Mouse (Mus musculus): ENCODE measurements around the gene Gm3854. TPM values are rescaled to one million over a fixed set of nuclear protein-coding genes. Genes with fewer than 3 reads are reported as not detected.
"Not testable (repeated sequence)": the region's sequence is repeated elsewhere in the genome, so short reads cannot be mapped to it uniquely, and the experiment has no call there.

Gene Gm3854
- polyA plus RNA-seq, 1 experiment from 2014 or later: 1.5 TPM

- H3K9me3 ChIP-seq (ENCODE audit: control insufficient read depth, low read length); H3K27me3 ChIP-seq (ENCODE audit: control insufficient read depth, insufficient read depth, low read length); H3K9ac ChIP-seq (ENCODE audit: low read length); H3K4me3 ChIP-seq (ENCODE audit: control insufficient read depth in 1 of 2, insufficient read depth in 1 of 2, low read depth in 1 of 2, low read length in 2 of 2); H3K36me3 ChIP-seq (ENCODE audit: control insufficient read depth, insufficient read depth, low read length); H3K4me2 ChIP-seq (ENCODE audit: low read length); ATAC-seq (ENCODE audit: insufficient number of reproducible peaks, insufficient read depth, low FRiP score, low read depth); H3K27ac ChIP-seq (replicated peaks in 1 of 2; ENCODE audit: control insufficient read depth in 1 of 2, insufficient read depth in 1 of 2, low read depth in 2 of 2, low read length in 2 of 2); H3K4me1 ChIP-seq (ENCODE audit: control insufficient read depth in 2 of 2, insufficient read depth in 2 of 2, low read length in 2 of 2): not testable (repeated sequence)
- WGBS: 83% methylated on average over 5 of the region's 5 CpGs
Measured at GRCm38 (mm10) chr7:6368146-6368545, 24.6 kb downstream of the Gm3854 start.

GRCm38 (mm10) chr7:6369460-6369859, 25.9 kb downstream of the Gm3854 start:
- WGBS: 80% methylated on average over 3 of the region's 3 CpGs
- ATAC-seq (ENCODE audit: insufficient number of reproducible peaks, insufficient read depth, low FRiP score, low read depth): no peak
- Histone ChIP-seq H3K4me3 (ENCODE audit: control insufficient read depth in 1 of 2, insufficient read depth in 1 of 2, low read depth in 1 of 2, low read length in 2 of 2) (no peak overlapping the region), H3K9ac (ENCODE audit: low read length) (no peak overlapping the region), H3K4me1 (ENCODE audit: control insufficient read depth in 2 of 2, insufficient read depth in 2 of 2, low read length in 2 of 2) (no peaks in the 10 kb centered on the region), H3K36me3 (ENCODE audit: control insufficient read depth, insufficient read depth, low read length) (no peaks in the 10 kb centered on the region), H3K4me2 (ENCODE audit: low read length) (no peak overlapping the region), H3K27ac (replicated peaks in 1 of 2; ENCODE audit: control insufficient read depth in 1 of 2, insufficient read depth in 1 of 2, low read depth in 2 of 2, low read length in 2 of 2) (no peak overlapping the region), H3K9me3 (ENCODE audit: control insufficient read depth, low read length) (no peaks in the 10 kb centered on the region), H3K27me3 (ENCODE audit: control insufficient read depth, insufficient read depth, low read length) (no peaks in the 10 kb centered on the region)

GRCm38 (mm10) chr7:6372993-6373392, 29.4 kb downstream of the Gm3854 start:
- Histone ChIP-seq H3K4me3 (ENCODE audit: control insufficient read depth in 1 of 2, insufficient read depth in 1 of 2, low read depth in 1 of 2, low read length in 2 of 2) (no peak overlapping the region), H3K27me3 (ENCODE audit: control insufficient read depth, insufficient read depth, low read length) (no peaks in the 10 kb centered on the region), H3K9me3 (ENCODE audit: control insufficient read depth, low read length) (no peaks in the 10 kb centered on the region), H3K36me3 (ENCODE audit: control insufficient read depth, insufficient read depth, low read length) (no peaks in the 10 kb centered on the region), H3K9ac (ENCODE audit: low read length) (no peak overlapping the region), H3K27ac (replicated peaks in 1 of 2; ENCODE audit: control insufficient read depth in 1 of 2, insufficient read depth in 1 of 2, low read depth in 2 of 2, low read length in 2 of 2) (no peak overlapping the region), H3K4me2 (ENCODE audit: low read length) (no peak overlapping the region), H3K4me1 (ENCODE audit: control insufficient read depth in 2 of 2, insufficient read depth in 2 of 2, low read length in 2 of 2) (no peaks in the 10 kb centered on the region)
- no peak for ATAC-seq (ENCODE audit: insufficient number of reproducible peaks, insufficient read depth, low FRiP score, low read depth)
- WGBS: 83% methylated on average over 3 of the region's 3 CpGs

GRCm38 (mm10) chr7:6378441-6378840, 34.9 kb downstream of the Gm3854 start:
- peaks cover 4 to 7% of the 10 kb centered on the region in 2 experiments; a peak in 3 of 4 replicates for H3K4me1 ChIP-seq (ENCODE audit: control insufficient read depth in 2 of 2, insufficient read depth in 2 of 2, low read length in 2 of 2)
- H3K9ac ChIP-seq (ENCODE audit: low read length): no peak overlapping the region
- no peak for ATAC-seq (ENCODE audit: insufficient number of reproducible peaks, insufficient read depth, low FRiP score, low read depth)
- H3K4me2 ChIP-seq (ENCODE audit: low read length): no peak overlapping the region
- no peaks in the 10 kb centered on the region for H3K27me3 ChIP-seq (ENCODE audit: control insufficient read depth, insufficient read depth, low read length)
- no peaks in the 10 kb centered on the region for H3K36me3 ChIP-seq (ENCODE audit: control insufficient read depth, insufficient read depth, low read length)
- WGBS: 78% methylated on average over 8 of the region's 8 CpGs
- no peak overlapping the region for H3K4me3 ChIP-seq (ENCODE audit: control insufficient read depth in 1 of 2, insufficient read depth in 1 of 2, low read depth in 1 of 2, low read length in 2 of 2)
- H3K27ac ChIP-seq (replicated peaks in 1 of 2; ENCODE audit: control insufficient read depth in 1 of 2, insufficient read depth in 1 of 2, low read depth in 2 of 2, low read length in 2 of 2): no peak overlapping the region
- H3K9me3 ChIP-seq (ENCODE audit: control insufficient read depth, low read length): no peaks in the 10 kb centered on the region

GRCm38 (mm10) chr7:6381431-6381830, 37.9 kb downstream of the Gm3854 start:
- Histone ChIP-seq H3K9ac (ENCODE audit: low read length) (no peak overlapping the region), H3K4me3 (ENCODE audit: control insufficient read depth in 1 of 2, insufficient read depth in 1 of 2, low read depth in 1 of 2, low read length in 2 of 2) (no peak overlapping the region), H3K36me3 (ENCODE audit: control insufficient read depth, insufficient read depth, low read length) (no peaks in the 10 kb centered on the region), H3K27me3 (ENCODE audit: control insufficient read depth, insufficient read depth, low read length) (no peaks in the 10 kb centered on the region), H3K27ac (replicated peaks in 1 of 2; ENCODE audit: control insufficient read depth in 1 of 2, insufficient read depth in 1 of 2, low read depth in 2 of 2, low read length in 2 of 2) (no peak overlapping the region), H3K4me1 (ENCODE audit: control insufficient read depth in 2 of 2, insufficient read depth in 2 of 2, low read length in 2 of 2) (peaks cover 9 to 11% of the 10 kb centered on the region in 2 experiments; a peak in 3 of 4 replicates), H3K4me2 (ENCODE audit: low read length) (no peak overlapping the region), H3K9me3 (ENCODE audit: control insufficient read depth, low read length) (no peaks in the 10 kb centered on the region)
- no peak for ATAC-seq (ENCODE audit: insufficient number of reproducible peaks, insufficient read depth, low FRiP score, low read depth)
- 77% methylated on average over 2 of the region's 2 CpGs for WGBS

GRCm38 (mm10) chr7:6383044-6383455, 39.5 kb downstream of the Gm3854 start, which contains the start of gene Zfp28:
TSS of gene Zfp28 (plus strand) at chr7:6383295.
- H3K9me3 ChIP-seq (ENCODE audit: control insufficient read depth, low read length): no peaks in the 10 kb centered on the region
- H3K36me3 ChIP-seq (ENCODE audit: control insufficient read depth, insufficient read depth, low read length): no peaks in the 10 kb centered on the region
- peak; percentile 96 for ATAC-seq (ENCODE audit: insufficient number of reproducible peaks, insufficient read depth, low FRiP score, low read depth)
- H3K9ac ChIP-seq (ENCODE audit: low read length): peak within 1 kb of the TSS; percentile 85
- H3K4me2 ChIP-seq (ENCODE audit: low read length): peak within 1 kb of the TSS; percentile 88
- H3K27me3 ChIP-seq (ENCODE audit: control insufficient read depth, insufficient read depth, low read length): no peaks in the 10 kb centered on the region
- H3K27ac ChIP-seq (replicated peaks in 1 of 2; ENCODE audit: control insufficient read depth in 1 of 2, insufficient read depth in 1 of 2, low read depth in 2 of 2, low read length in 2 of 2): peak within 1 kb of the TSS; percentile 40 to 61; a peak in 2 of 4 replicates
- peaks cover 9 to 11% of the 10 kb centered on the region in 2 experiments; a peak in 3 of 4 replicates for H3K4me1 ChIP-seq (ENCODE audit: control insufficient read depth in 2 of 2, insufficient read depth in 2 of 2, low read length in 2 of 2)
- under 1% methylated on average over 28 of the region's 28 CpGs for WGBS
- H3K4me3 ChIP-seq (ENCODE audit: control insufficient read depth in 1 of 2, insufficient read depth in 1 of 2, low read depth in 1 of 2, low read length in 2 of 2): peak within 1 kb of the TSS; percentile 73

- Histone ChIP-seq H3K27ac (replicated peaks in 1 of 2; ENCODE audit: control insufficient read depth in 1 of 2, insufficient read depth in 1 of 2, low read depth in 2 of 2, low read length in 2 of 2) (peak overlapping the region in 1 of 2 experiments; percentile 61; a peak in 2 of 4 replicates), H3K4me3 (ENCODE audit: control insufficient read depth in 1 of 2, insufficient read depth in 1 of 2, low read depth in 1 of 2, low read length in 2 of 2) (peak overlapping the region; percentile 73; a peak in 3 of 4 replicates), H3K4me2 (ENCODE audit: low read length) (peak overlapping the region; percentile 88), H3K27me3 (ENCODE audit: control insufficient read depth, insufficient read depth, low read length) (no peaks in the 10 kb centered on the region), H3K36me3 (ENCODE audit: control insufficient read depth, insufficient read depth, low read length) (0 out of 2 replicates have a peak, but pooled peaks cover 3% of the 10 kb centered on the region), H3K9me3 (ENCODE audit: control insufficient read depth, low read length) (no peaks in the 10 kb centered on the region), H3K9ac (ENCODE audit: low read length) (peak overlapping the region; percentile 85; the same call in 1 of the 2 replicates), H3K4me1 (ENCODE audit: control insufficient read depth in 2 of 2, insufficient read depth in 2 of 2, low read length in 2 of 2) (peaks cover 9 to 11% of the 10 kb centered on the region in 2 experiments; a peak in 3 of 4 replicates)
- 53% methylated on average over 8 of the region's 8 CpGs for WGBS
- ATAC-seq (ENCODE audit: insufficient number of reproducible peaks, insufficient read depth, low FRiP score, low read depth): no peak
Measured at GRCm38 (mm10) chr7:6384011-6384410, 40.5 kb downstream of the Gm3854 start.

- Histone ChIP-seq H3K9me3 (ENCODE audit: control insufficient read depth, low read length) (no peaks in the 10 kb centered on the region), H3K4me1 (ENCODE audit: control insufficient read depth in 2 of 2, insufficient read depth in 2 of 2, low read length in 2 of 2) (peaks cover 9 to 11% of the 10 kb centered on the region in 2 experiments; a peak in 3 of 4 replicates), H3K27me3 (ENCODE audit: control insufficient read depth, insufficient read depth, low read length) (no peaks in the 10 kb centered on the region), H3K36me3 (ENCODE audit: control insufficient read depth, insufficient read depth, low read length) (peaks cover 33% of the 10 kb centered on the region), H3K27ac (replicated peaks in 1 of 2; ENCODE audit: control insufficient read depth in 1 of 2, insufficient read depth in 1 of 2, low read depth in 2 of 2, low read length in 2 of 2) (no peak overlapping the region), H3K4me3 (ENCODE audit: control insufficient read depth in 1 of 2, insufficient read depth in 1 of 2, low read depth in 1 of 2, low read length in 2 of 2) (no peak overlapping the region), H3K4me2 (ENCODE audit: low read length) (no peak overlapping the region), H3K9ac (ENCODE audit: low read length) (no peak overlapping the region)
- no peak for ATAC-seq (ENCODE audit: insufficient number of reproducible peaks, insufficient read depth, low FRiP score, low read depth)
- 86% methylated on average over 8 of the region's 8 CpGs for WGBS
Measured at GRCm38 (mm10) chr7:6386995-6387394, 43.4 kb downstream of the Gm3854 start.
